Comparison of ENCODE assay signal across 31 mouse cellular contexts in genomic region chr1:128477653-128478052, GRCm38 (mm10).
DNase-seq lines count a peak whose midpoint lies in the region; ATAC-seq and TF ChIP-seq lines count a peak whose summit lies in the region.
"Had no signal": no experiment of that assay in that cellular context is flagged by ENCODE, and none has a peak within 500 bp of the region (broad histone marks: within the 10 kb centered on the region; RNA-seq: fewer than 3 reads in every experiment).

No protein-coding gene starts in this region.

- TF ChIP-seq CTCF in midbrain, postnatal 0 days (IDR thresholded peaks at IDR 0.05), result no peak
- no peak for TF ChIP-seq CTCF in lung, adult 2 months (IDR thresholded peaks at IDR 0.05; ENCODE audit: insufficient read depth, low read length)

- no peaks in the 10 kb centered on the region for H3K27me3 ChIP-seq in heart, embryonic 11.5 days (ENCODE audit: control insufficient read depth, insufficient read depth, low read length)
- H3K27me3 ChIP-seq in heart, embryonic 12.5 days (replicated peaks), result no peaks in the 10 kb centered on the region
- H3K27me3 ChIP-seq in midbrain, postnatal 0 days (ENCODE audit: insufficient read depth, low read length), result no peaks in the 10 kb centered on the region
- H3K27me3 ChIP-seq: embryonic facial prominence, embryonic 13.5 days; heart, embryonic 15.5 days; hindbrain, embryonic 13.5 days had no signal

- H3K36me3 ChIP-seq in heart, embryonic 11.5 days (ENCODE audit: control insufficient read depth, insufficient read depth, low read length), result no peaks in the 10 kb centered on the region
- H3K36me3 ChIP-seq in heart, embryonic 12.5 days, result no peaks in the 10 kb centered on the region
- no peaks in the 10 kb centered on the region for H3K36me3 ChIP-seq in midbrain, postnatal 0 days (ENCODE audit: insufficient read depth, low read length)
- H3K36me3 ChIP-seq: embryonic facial prominence, embryonic 10.5 days; embryonic facial prominence, embryonic 13.5 days; G1E; heart, embryonic 10.5 days; heart, embryonic 15.5 days; hindbrain, embryonic 10.5 days; hindbrain, embryonic 13.5 days had no signal

- TF ChIP-seq POLR2A in lung, adult 2 months (IDR thresholded peaks at IDR 0.05; ENCODE audit: borderline replicate concordance, extremely low read depth, low read depth, low read length), result no peak

- H3K4me3 ChIP-seq in heart, embryonic 11.5 days (ENCODE audit: low read depth, low read length), result no peak overlapping the region
- no peak overlapping the region for H3K4me3 ChIP-seq in heart, embryonic 12.5 days
- H3K4me3 ChIP-seq in midbrain, postnatal 0 days (ENCODE audit: low read depth, low read length), result no peak overlapping the region
- H3K4me3 ChIP-seq in lung, adult 2 months (replicated peaks; ENCODE audit: extremely low read depth, low read depth, low read length), result no peak overlapping the region
- H3K4me3 ChIP-seq: embryonic facial prominence, embryonic 10.5 days; embryonic facial prominence, embryonic 13.5 days; gastrocnemius, adult 2 months; heart, embryonic 10.5 days; heart, embryonic 15.5 days; hindbrain, embryonic 10.5 days; hindbrain, embryonic 13.5 days had no signal

- H3K9me3 ChIP-seq in heart, embryonic 11.5 days (replicated peaks; ENCODE audit: control insufficient read depth, low read length), result no peaks in the 10 kb centered on the region
- no peaks in the 10 kb centered on the region for H3K9me3 ChIP-seq in heart, embryonic 12.5 days (replicated peaks)
- H3K9me3 ChIP-seq in midbrain, postnatal 0 days (ENCODE audit: low read length), result no peaks in the 10 kb centered on the region
- H3K9me3 ChIP-seq: embryonic facial prominence, embryonic 10.5 days; embryonic facial prominence, embryonic 13.5 days; G1E; heart, embryonic 10.5 days; heart, embryonic 15.5 days; hindbrain, embryonic 10.5 days; hindbrain, embryonic 13.5 days had no signal

- peak; percentile 42; the same call in 1 of the 2 replicates for ATAC-seq in heart, embryonic 11.5 days (replicated peaks; ENCODE audit: insufficient number of reproducible peaks, low FRiP score, low TSS enrichment)
- ATAC-seq in heart, embryonic 12.5 days (ENCODE audit: insufficient number of reproducible peaks, low FRiP score), result no peak
- ATAC-seq in common myeloid progenitor, adult 5-6 weeks (replicated peaks; ENCODE audit: low read depth, poor library complexity, severe bottlenecking), result 0 out of 2 replicates have a peak, but pooled peaks have one; percentile 36
- ATAC-seq in megakaryocyte-erythroid progenitor cell, adult 5-6 weeks (replicated peaks; ENCODE audit: low FRiP score, low TSS enrichment, poor library complexity, severe bottlenecking), result peak; percentile 56
- ATAC-seq in midbrain, postnatal 0 days (ENCODE audit: low FRiP score), result no peak
- ATAC-seq in inflammation-experienced regulatory T-cells, adult 6 months, result no peak
- ATAC-seq: forebrain, embryonic 14.5 days; forebrain, postnatal 0 days; hindbrain, embryonic 16.5 days; intestine, postnatal 0 days had no signal

- WGBS in heart, embryonic 11.5 days (ENCODE audit: insufficient replicate concordance), result 68% methylated on average over 2 of the region's 2 CpGs
- 75% methylated on average over 2 of the region's 2 CpGs for WGBS in heart, embryonic 12.5 days
- WGBS in midbrain, postnatal 0 days, result 89% methylated on average over 2 of the region's 2 CpGs
- WGBS in lung, adult 2 months, result 80% methylated on average over 2 of the region's 2 CpGs

- no peak overlapping the region for H3K9ac ChIP-seq in heart, embryonic 11.5 days (ENCODE audit: low read depth, low read length)
- no peak overlapping the region for H3K9ac ChIP-seq in heart, embryonic 12.5 days
- no peak overlapping the region for H3K9ac ChIP-seq in midbrain, postnatal 0 days (replicated peaks; ENCODE audit: low read length, poor library complexity, severe bottlenecking)
- H3K9ac ChIP-seq: embryonic facial prominence, embryonic 13.5 days; forebrain, postnatal 0 days; heart, embryonic 15.5 days; hindbrain, embryonic 13.5 days had no signal

- H3K4me2 ChIP-seq in heart, embryonic 11.5 days, result no peak overlapping the region
- no peak overlapping the region for H3K4me2 ChIP-seq in heart, embryonic 12.5 days
- no peak overlapping the region for H3K4me2 ChIP-seq in midbrain, postnatal 0 days (ENCODE audit: low read depth, low read length, poor library complexity, severe bottlenecking)
- H3K4me2 ChIP-seq: embryonic facial prominence, embryonic 13.5 days; heart, embryonic 15.5 days; hindbrain, embryonic 13.5 days had no signal

- H3K4me1 ChIP-seq in heart, embryonic 11.5 days (ENCODE audit: control insufficient read depth, insufficient read depth, low read length), result peaks cover 2% of the 10 kb centered on the region; the same call in 1 of the 2 replicates
- peaks cover 4% of the 10 kb centered on the region; the same call in 1 of the 2 replicates for H3K4me1 ChIP-seq in heart, embryonic 12.5 days (replicated peaks)
- peaks cover 4% of the 10 kb centered on the region for H3K4me1 ChIP-seq in midbrain, postnatal 0 days (ENCODE audit: insufficient read depth, low read length)
- no peaks in the 10 kb centered on the region for H3K4me1 ChIP-seq in lung, adult 2 months (ENCODE audit: control insufficient read depth, insufficient read depth, low read length)

- H3K27ac ChIP-seq in heart, embryonic 11.5 days (ENCODE audit: low read depth, low read length), result no peak overlapping the region
- H3K27ac ChIP-seq in heart, embryonic 12.5 days (ENCODE audit: poor library complexity, severe bottlenecking), result no peak overlapping the region
- H3K27ac ChIP-seq in midbrain, postnatal 0 days (ENCODE audit: low read depth, low read length), result no peak overlapping the region
- H3K27ac ChIP-seq: embryonic facial prominence, embryonic 10.5 days; embryonic facial prominence, embryonic 13.5 days; gastrocnemius, adult 2 months; heart, embryonic 10.5 days; heart, embryonic 15.5 days; hindbrain, embryonic 10.5 days; hindbrain, embryonic 13.5 days had no signal

- peak; percentile 48 for DNase-seq in induced T-regulatory cell, adult 2 months (ENCODE audit: low read depth)
- no peak for DNase-seq in midbrain, postnatal 0 days (ENCODE audit: low spot score)
- no peak for DNase-seq in lung, adult 2 months
- DNase-seq: adrenal gland, adult 2 months; adrenal gland, postnatal 14 days; cerebellum, adult 11 months; cerebellum, adult 2 months; cerebellum, adult 9-11 months; cerebellum, postnatal 25 days; embryo, embryonic 11 days; forebrain, postnatal 0 days; gastrocnemius, adult 2 months; gastrocnemius, postnatal 14 days; heart, adult 18-20 months; heart, postnatal 10 days; heart, postnatal 36 days had no signal

Comparison
In these comparisons a context has a peak if more than half of its experiments do, and no peak if none do; other contexts are left out.
1. ATAC-seq: peak in heart, embryonic 11.5 days (single experiment), common myeloid progenitor, adult 5-6 weeks (single experiment) and megakaryocyte-erythroid progenitor cell, adult 5-6 weeks (single experiment); none in heart, embryonic 12.5 days (single experiment), midbrain, postnatal 0 days (single experiment) and inflammation-experienced regulatory T-cells, adult 6 months (single experiment).